Mouse (Mus musculus) cerebellum, adult 9-11 months (tissue): Measurements from ENCODE around the gene Bcl2l1.

Experiments used
- DNase-seq: peaks from one replicate; pipeline ENCODE4 v3.0.0; 2022

The Bcl2l1 gene

GRCm38 (mm10) chr2:152767618-152768271 is 63.8 kb downstream of the Bcl2l1 start:
- no peak for DNase-seq

- peak; percentile 83 for DNase-seq
Observed at GRCm38 (mm10) chr2:152766387-152767123, 65.0 kb downstream of the Bcl2l1 start.

- DNase-seq, result no peak
Observed at GRCm38 (mm10) chr2:152765045-152765674, 66.4 kb downstream of the Bcl2l1 start.

- DNase-seq, result no peak
Observed at GRCm38 (mm10) chr2:152764172-152765044, 67.1 kb downstream of the Bcl2l1 start.

- DNase-seq, result no peak
Observed at GRCm38 (mm10) chr2:152763310-152763709, 68.2 kb downstream of the Bcl2l1 start.

GRCm38 (mm10) chr2:152758351-152758750 is 73.2 kb downstream of the Bcl2l1 start:
- DNase-seq, result no peak

- DNase-seq, result peak; percentile 75
Observed at GRCm38 (mm10) chr2:152757478-152757877, 74.0 kb downstream of the Bcl2l1 start.

- no peak for DNase-seq
Observed at GRCm38 (mm10) chr2:152756474-152757393, 74.8 kb downstream of the Bcl2l1 start.

- no peak for DNase-seq
Observed at GRCm38 (mm10) chr2:152753944-152754711, 77.4 kb downstream of the Bcl2l1 start, which contains the start of gene Cox4i2. Gene Cox4i2 (plus strand): TSS chr2:152754173.

- no peak for DNase-seq
Observed at GRCm38 (mm10) chr2:152742435-152742834, 89.1 kb downstream of the Bcl2l1 start.

- DNase-seq, result no peak
Observed at GRCm38 (mm10) chr2:152741153-152742041, 90.1 kb downstream of the Bcl2l1 start.

GRCm38 (mm10) chr2:152740490-152740889 is 91.0 kb downstream of the Bcl2l1 start:
- DNase-seq, result no peak

GRCm38 (mm10) chr2:152739842-152740260 is 91.7 kb downstream of the Bcl2l1 start:
- no peak for DNase-seq

GRCm38 (mm10) chr2:152739031-152739841 is 92.3 kb downstream of the Bcl2l1 start:
- peak; percentile 38 for DNase-seq

- no peak for DNase-seq
Observed at GRCm38 (mm10) chr2:152738341-152738740, 93.2 kb downstream of the Bcl2l1 start.

- DNase-seq, result no peak
Observed at GRCm38 (mm10) chr2:152737306-152738221, 94.0 kb downstream of the Bcl2l1 start.

GRCm38 (mm10) chr2:152736748-152737147 is 94.8 kb downstream of the Bcl2l1 start:
- peak; percentile 39 for DNase-seq
